Mouse (Mus musculus) stomach, embryonic 14.5 days (tissue): Measurements from ENCODE around the gene Gm21885. TPM values are rescaled to one million over a fixed set of nuclear protein-coding genes. Genes with fewer than 3 reads are reported as not detected.

ENCODE experiments used
- ATAC-seq: fragments of 200-750 bp; cut with Nextera tagmentation; 2 replicates; pipeline ENCODE4 v1.8.0; 2017; ENCODE audit warnings: low read depth, moderate TSS enrichment; ENCODE audit not compliant: insufficient number of reproducible peaks, insufficient read depth, low FRiP score
- H3K27ac ChIP-seq: fragments of 300-500 bp; sonication (generic); 2 replicates; pipeline ENCODE4 v1.5.1; 2014; ENCODE audit warnings: mild to moderate bottlenecking, low read length, moderate library complexity, mixed read lengths
- H3K27me3 ChIP-seq: fragments of 300-500 bp; sonication (generic); 2 replicates; pipeline ENCODE4 v1.6.1; 2014; ENCODE audit warnings: low read length, control low read depth, mixed read lengths; ENCODE audit not compliant: control insufficient read depth, insufficient read depth
- H3K36me3 ChIP-seq: fragments of 300-500 bp; sonication (generic); 2 replicates; pipeline ENCODE4 v1.6.1; 2014; ENCODE audit warnings: mild to moderate bottlenecking, control low read depth, low read length, moderate library complexity, mixed read lengths; ENCODE audit not compliant: control insufficient read depth, insufficient read depth
- H3K4me1 ChIP-seq: fragments of 300-500 bp; sonication (generic); 2 replicates; pipeline ENCODE4 v1.6.1; 2014; ENCODE audit warnings: low read length, control low read depth, mixed read lengths; ENCODE audit not compliant: control insufficient read depth, insufficient read depth
- H3K4me2 ChIP-seq: fragments of 300-500 bp; sonication (generic); replicated peaks from 2 replicates; pipeline ENCODE4 v1.6.1; 2014; ENCODE audit warnings: low read depth, low read length, control low read depth
- H3K4me3 ChIP-seq: fragments of 300-500 bp; sonication (generic); 2 replicates; pipeline ENCODE4 v1.5.1; 2014; ENCODE audit warnings: low read depth, low read length, control low read depth
- H3K9ac ChIP-seq: fragments of 300-500 bp; sonication (generic); replicated peaks from 2 replicates; pipeline ENCODE4 v1.6.1; 2014; ENCODE audit warnings: low read depth, mild to moderate bottlenecking, control low read depth, low read length, moderate library complexity, mixed read lengths
- H3K9me3 ChIP-seq: fragments of 300-500 bp; sonication (generic); 2 replicates; pipeline ENCODE4 v1.6.1; 2016; ENCODE audit warnings: low read depth, low read length, control low read depth; ENCODE audit not compliant: control insufficient read depth
- WGBS: fragments of 180-500 bp; shearing (Covaris S2); extraction: QIAGEN DNeasy Blood & Tissue Kit; methylation state at CpG from one replicate; pipeline ENCODE4 v1.1.7; 2014; 5-methylcytosine and 5-hydroxymethylcytosine counted together
- polyA plus RNA-seq: library from polyadenylated mRNA; unstranded; fragments of >200 nt; fragmentation: Nextera tagmentation; extraction: Ambion mirVana; gene quantifications from 2 replicates; pipeline ENCODE4 v1.2.1, GENCODE M21; 2014

Gm21885 gene
- 0.56 TPM in 1 of 2 replicates, not detected in the other for polyA plus RNA-seq

DNA sequence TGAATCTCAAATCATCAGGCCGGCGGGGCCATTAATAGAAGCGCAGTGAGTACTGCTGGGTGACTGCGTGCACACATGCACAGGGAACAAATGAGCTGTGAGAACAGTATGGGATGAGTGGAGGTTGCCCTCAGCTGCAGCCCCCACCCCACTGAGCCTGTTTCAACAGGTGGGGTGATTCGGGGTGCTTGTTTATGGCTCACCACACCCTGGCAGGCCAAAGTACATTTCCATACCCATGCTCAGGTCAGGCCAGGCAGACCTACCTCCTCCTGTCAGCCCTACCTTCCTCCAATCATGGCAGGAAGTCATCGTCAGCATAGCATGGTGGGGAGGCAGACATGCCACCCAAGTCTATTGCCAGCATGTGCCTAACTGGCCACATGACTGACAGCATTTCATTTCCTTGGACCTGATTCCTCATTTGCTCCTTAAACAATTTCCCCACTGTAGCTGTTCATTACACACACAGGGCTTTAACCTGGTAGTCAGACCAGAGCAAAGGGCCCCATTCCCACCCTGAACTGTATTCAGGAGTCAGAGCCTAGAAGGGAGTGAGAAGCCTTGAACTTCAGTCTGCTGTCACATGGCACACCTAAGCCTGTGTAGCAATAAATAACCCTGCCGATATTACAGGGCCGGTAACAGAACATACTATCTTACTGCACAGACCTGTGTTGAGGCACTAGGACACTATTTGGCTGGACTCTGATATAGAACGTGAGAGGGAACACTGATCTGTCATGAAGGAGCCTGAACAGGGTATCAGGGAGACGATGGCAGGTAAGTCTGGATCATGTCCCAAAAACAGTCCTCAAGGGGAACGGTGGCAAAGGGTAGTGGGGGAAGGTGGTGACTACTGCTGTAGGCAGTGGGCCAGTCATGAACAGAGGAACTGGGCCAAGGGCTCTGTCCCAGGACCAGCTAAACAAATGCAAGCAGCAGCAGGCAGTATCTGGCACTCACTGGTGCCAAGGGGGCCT is at the start of gene Gm21885:
Gene Gm21885 (plus strand): TSS at position 675 of the 983 bp plus-strand sequence.
- ATAC-seq = peak; percentile 37; the same call in 1 of the 2 replicates
- Histone ChIP-seq H3K9ac (no peak within 1 kb of the TSS), H3K4me2 (no peak within 1 kb of the TSS), H3K36me3 (peaks cover 20% of the 10 kb centered on the region), H3K4me1 (no peaks in the 10 kb centered on the region), H3K9me3 (no peaks in the 10 kb centered on the region), H3K4me3 (no peak within 1 kb of the TSS), H3K27ac (no peak within 1 kb of the TSS), H3K27me3 (no peaks in the 10 kb centered on the region)
- 75% methylated on average over 11 of the region's 11 CpGs for WGBS

DNA sequence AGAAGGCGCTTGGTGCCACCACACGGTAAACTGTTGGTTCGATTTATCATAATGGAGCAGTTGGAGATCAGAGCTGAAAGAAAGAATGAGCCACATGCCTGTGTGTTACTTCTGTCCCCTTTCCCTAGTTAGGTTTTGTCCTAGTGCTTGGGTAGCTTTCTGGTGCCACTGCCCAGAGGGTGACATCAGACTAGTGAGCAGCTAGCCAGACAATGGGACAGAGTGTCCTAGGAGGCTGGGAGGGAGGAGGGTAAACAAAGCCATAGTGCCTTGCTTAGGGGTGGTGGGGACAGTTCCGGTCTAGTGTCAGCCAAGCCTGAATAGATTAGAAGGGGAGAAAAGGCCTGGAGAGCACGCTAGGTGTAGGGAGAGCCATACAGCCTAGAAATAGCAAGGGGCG is 48.3 kb upstream of the Gm21885 start:
- Histone ChIP-seq H3K4me2 (no peak overlapping the region), H3K36me3 (no peaks in the 10 kb centered on the region), H3K27me3 (no peaks in the 10 kb centered on the region), H3K27ac (no peak overlapping the region), H3K9me3 (no peaks in the 10 kb centered on the region), H3K4me1 (peaks cover 15% of the 10 kb centered on the region; the same call in 1 of the 2 replicates), H3K9ac (no peak overlapping the region), H3K4me3 (no peak overlapping the region)
- 78% methylated on average over 6 of the region's 6 CpGs for WGBS
- no peak for ATAC-seq

DNA sequence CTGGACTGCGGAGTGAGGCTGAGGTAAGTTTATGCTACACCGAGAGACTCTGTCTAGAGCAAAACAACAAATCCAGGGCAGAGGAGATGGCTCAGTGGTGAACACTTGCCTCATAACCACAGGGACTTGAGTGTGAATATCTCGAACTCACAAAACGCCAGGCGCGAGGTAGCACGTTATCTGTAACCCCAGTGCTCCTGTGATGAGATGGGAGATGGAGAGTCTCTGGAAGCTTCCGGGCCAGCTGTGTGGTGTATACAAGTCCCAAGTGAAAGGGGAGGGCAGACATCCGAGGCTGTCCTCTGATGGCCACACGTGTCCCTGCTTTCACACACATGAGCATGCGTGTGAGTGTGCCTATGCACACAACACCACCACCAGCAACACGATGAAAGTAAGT is 47.3 kb upstream of the Gm21885 start:
- H3K9ac ChIP-seq = no peak overlapping the region
- 86% methylated on average over 12 of the region's 12 CpGs for WGBS
- H3K4me3 ChIP-seq = no peak overlapping the region
- no peak overlapping the region for H3K4me2 ChIP-seq
- H3K4me1 ChIP-seq = peaks cover 15% of the 10 kb centered on the region; the same call in 1 of the 2 replicates
- no peaks in the 10 kb centered on the region for H3K9me3 ChIP-seq
- no peak for ATAC-seq
- no peaks in the 10 kb centered on the region for H3K27me3 ChIP-seq
- no peak overlapping the region for H3K27ac ChIP-seq
- no peaks in the 10 kb centered on the region for H3K36me3 ChIP-seq

DNA sequence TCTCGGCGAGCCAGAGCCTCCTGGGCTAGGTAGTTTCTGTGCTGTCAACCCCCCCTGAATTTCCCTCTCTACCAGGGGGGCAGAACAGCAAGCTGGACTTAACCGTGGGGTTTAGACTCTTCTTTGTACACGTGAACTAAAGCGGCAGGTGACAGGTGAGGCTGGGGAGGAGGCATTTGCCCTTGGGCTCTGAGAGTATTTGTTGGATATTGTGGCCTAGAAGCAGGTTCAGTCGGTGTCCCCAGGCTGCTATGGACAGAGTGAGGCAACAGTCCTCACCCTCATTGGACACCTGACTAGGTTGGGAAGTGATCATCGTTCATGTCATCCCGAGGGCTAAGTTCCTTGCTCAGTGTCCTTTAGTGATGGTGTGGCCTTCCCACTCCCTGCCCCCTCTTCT is 46.8 kb upstream of the Gm21885 start:
- no peaks in the 10 kb centered on the region for H3K9me3 ChIP-seq
- ATAC-seq = no peak
- H3K27me3 ChIP-seq = no peaks in the 10 kb centered on the region
- no peak overlapping the region for H3K4me3 ChIP-seq
- peaks cover 15% of the 10 kb centered on the region; the same call in 1 of the 2 replicates for H3K4me1 ChIP-seq
- H3K27ac ChIP-seq = no peak overlapping the region
- H3K4me2 ChIP-seq = no peak overlapping the region
- H3K36me3 ChIP-seq = no peaks in the 10 kb centered on the region
- H3K9ac ChIP-seq = no peak overlapping the region
- WGBS = 92% methylated on average over 8 of the region's 8 CpGs

DNA sequence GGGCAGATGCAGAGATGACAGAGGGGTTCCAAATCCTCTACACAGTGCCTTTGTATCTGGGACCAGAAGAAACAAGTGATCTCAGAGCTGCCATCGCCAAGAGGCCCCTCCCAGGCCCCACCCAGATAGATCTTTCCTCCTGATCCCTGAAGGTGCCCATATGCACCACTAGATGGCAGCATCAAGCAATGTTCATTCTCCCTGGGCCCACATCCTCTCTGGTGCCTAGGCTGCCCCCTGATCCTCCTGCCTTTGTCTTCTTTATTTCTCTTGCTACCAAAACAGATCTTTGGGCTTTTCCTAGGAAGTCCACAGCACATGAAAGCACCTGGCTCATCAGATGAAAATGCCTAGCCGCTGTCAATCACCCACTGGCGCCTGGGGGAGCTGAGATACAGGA is 45.6 kb upstream of the Gm21885 start:
- H3K4me2 ChIP-seq = peak overlapping the region; percentile 28

DNA sequence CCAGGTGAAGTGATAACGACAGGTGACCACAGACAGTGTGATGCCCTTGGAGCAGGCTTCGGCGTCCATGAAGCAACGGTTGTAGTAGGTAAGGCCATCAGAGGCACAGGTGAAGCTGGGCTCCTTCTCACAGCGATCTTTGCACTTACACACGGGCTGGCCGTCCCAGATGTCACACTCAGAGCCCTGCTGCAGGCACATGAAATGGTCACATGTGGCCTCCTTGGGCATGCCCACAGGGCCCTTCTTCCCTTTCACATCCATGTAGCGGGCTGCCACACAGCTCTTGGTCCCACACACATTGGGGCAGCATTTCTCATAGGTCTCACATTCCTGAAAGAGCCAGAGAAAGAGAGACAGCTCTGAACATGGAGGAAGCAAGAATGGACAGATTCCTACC is 42.9 kb upstream of the Gm21885 start:
- H3K27me3 ChIP-seq = no peaks in the 10 kb centered on the region
- no peak overlapping the region for H3K9ac ChIP-seq
- H3K4me3 ChIP-seq = no peak overlapping the region
- no peak for ATAC-seq
- no peaks in the 10 kb centered on the region for H3K36me3 ChIP-seq
- no peak overlapping the region for H3K4me2 ChIP-seq
- H3K9me3 ChIP-seq = no peaks in the 10 kb centered on the region
- 92% methylated on average over 8 of the region's 8 CpGs for WGBS
- no peak overlapping the region for H3K27ac ChIP-seq
- H3K4me1 ChIP-seq = peaks cover 18% of the 10 kb centered on the region

More for the DNA sequence above, 45.6 kb upstream of the Gm21885 start:
- 28% methylated on average over 3 of the region's 3 CpGs for WGBS
- no peaks in the 10 kb centered on the region for H3K27me3 ChIP-seq
- H3K4me1 ChIP-seq = peaks cover 15% of the 10 kb centered on the region; the same call in 1 of the 2 replicates
- ATAC-seq = peak; percentile 86; the same call in 1 of the 2 replicates
- H3K9me3 ChIP-seq = no peaks in the 10 kb centered on the region
- no peak overlapping the region for H3K27ac ChIP-seq
- H3K4me3 ChIP-seq = no peak overlapping the region
- no peak overlapping the region for H3K9ac ChIP-seq
- no peaks in the 10 kb centered on the region for H3K36me3 ChIP-seq

DNA sequence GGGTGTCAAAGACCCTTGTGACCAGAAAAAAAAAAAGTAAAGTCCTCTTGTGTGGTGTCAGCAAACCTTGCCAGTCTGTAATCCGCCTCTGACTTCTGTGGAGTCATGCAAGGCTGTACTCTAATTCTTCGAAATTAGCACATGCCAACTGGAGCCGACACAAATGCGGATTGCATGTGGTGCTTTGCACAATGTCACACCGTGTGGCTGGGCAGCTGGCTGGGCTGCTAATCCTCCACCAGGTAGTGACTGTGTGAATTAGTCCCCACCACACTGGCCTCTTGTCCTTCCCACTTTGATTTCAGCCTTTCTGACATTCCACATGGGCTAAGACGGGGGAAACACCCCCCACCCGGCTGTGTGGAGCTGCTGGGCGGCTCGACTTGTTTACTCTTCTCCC is 42.0 kb upstream of the Gm21885 start:
- Histone ChIP-seq H3K4me3 (no peak overlapping the region), H3K4me2 (no peak overlapping the region), H3K9ac (no peak overlapping the region), H3K36me3 (no peaks in the 10 kb centered on the region), H3K27ac (no peak overlapping the region), H3K27me3 (no peaks in the 10 kb centered on the region), H3K9me3 (no peaks in the 10 kb centered on the region), H3K4me1 (peaks cover 18% of the 10 kb centered on the region)
- 41% methylated on average over 9 of the region's 9 CpGs for WGBS
- no peak for ATAC-seq

DNA sequence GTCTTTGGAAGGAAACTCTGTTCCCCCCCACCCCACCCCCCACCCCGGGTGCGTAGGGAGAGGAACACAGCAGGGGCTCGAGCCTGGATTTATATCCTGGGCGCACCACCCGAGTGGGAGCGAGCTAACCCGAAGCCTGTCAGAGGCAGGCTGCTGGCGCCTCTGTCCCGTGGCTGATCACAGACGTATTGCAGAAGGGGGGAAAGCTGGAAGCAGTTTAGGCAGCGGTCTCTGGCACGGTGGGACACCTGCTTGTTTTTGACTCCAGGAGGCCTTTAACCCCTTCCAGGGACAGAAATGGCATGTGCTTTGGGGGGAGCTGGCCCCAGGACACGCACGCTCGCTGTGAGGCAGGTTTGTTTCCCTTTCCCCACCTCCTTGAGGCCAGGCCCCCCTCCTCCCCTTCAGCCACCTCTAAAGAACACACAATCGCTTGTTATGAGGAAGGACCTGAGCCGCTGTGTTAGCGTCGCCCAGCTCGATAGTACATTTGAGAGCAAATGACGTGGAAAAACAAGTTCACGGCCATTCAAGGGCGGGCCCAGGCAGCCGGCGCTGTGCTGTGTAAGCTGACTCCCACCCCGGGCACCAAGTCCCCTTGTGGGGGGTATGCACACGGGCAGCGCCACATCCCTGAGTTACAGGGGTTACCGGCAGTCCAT is 38.8 kb upstream of the Gm21885 start:
- peak overlapping the region; percentile 58 for H3K4me2 ChIP-seq
- WGBS = 3% methylated on average over 29 of the region's 29 CpGs
- peak overlapping the region; percentile 71 for H3K27ac ChIP-seq
- H3K4me1 ChIP-seq = peaks cover 27% of the 10 kb centered on the region
- ATAC-seq = peak; percentile 62; the same call in 1 of the 2 replicates
- no peaks in the 10 kb centered on the region for H3K36me3 ChIP-seq
- no peaks in the 10 kb centered on the region for H3K9me3 ChIP-seq
- peak overlapping the region; percentile 24 for H3K4me3 ChIP-seq
- no peak overlapping the region for H3K9ac ChIP-seq
- H3K27me3 ChIP-seq = no peaks in the 10 kb centered on the region
